ENCODE assay signal across 24 mouse cellular contexts in genomic region chr13:40969761-40970390, GRCm38 (mm10).
"Had no signal": no experiment of that assay in that cellular context is flagged by ENCODE, and none has a peak within 500 bp of the region (broad histone marks: within the 10 kb centered on the region; RNA-seq: fewer than 3 reads in every experiment).

No protein-coding gene starts in this region.

- H3K4me3 ChIP-seq: gastrocnemius, adult 2 months; heart, embryonic 10.5 days; heart, embryonic 12.5 days; hindbrain, embryonic 10.5 days; hindbrain, embryonic 12.5 days; intestine, embryonic 15.5 days; kidney, embryonic 15.5 days; limb, embryonic 10.5 days; limb, embryonic 12.5 days; liver, embryonic 13.5 days; liver, embryonic 15.5 days had no signal

- H3K36me3 ChIP-seq: heart, embryonic 10.5 days; heart, embryonic 12.5 days; hindbrain, embryonic 10.5 days; hindbrain, embryonic 12.5 days; intestine, embryonic 15.5 days; kidney, embryonic 15.5 days; limb, embryonic 10.5 days; limb, embryonic 12.5 days; liver, embryonic 13.5 days; liver, embryonic 15.5 days had no signal

- H3K4me1 ChIP-seq: heart, embryonic 10.5 days; heart, embryonic 12.5 days; hindbrain, embryonic 10.5 days; hindbrain, embryonic 12.5 days; intestine, embryonic 15.5 days; kidney, embryonic 15.5 days; limb, embryonic 10.5 days; limb, embryonic 12.5 days; liver, embryonic 13.5 days had no signal

- DNase-seq: gastrocnemius, adult 2 months; gastrocnemius, postnatal 10 days; gastrocnemius, postnatal 25 days; heart, adult 18-20 months; heart, postnatal 10 days; heart, postnatal 4 days; kidney, adult 11 months; kidney, postnatal 10 days; kidney, postnatal 25 days; layer of hippocampus, adult 9-11 months; layer of hippocampus, postnatal 36 days; liver; liver, embryonic 13.5 days; liver, postnatal 0 days had no signal

- H3K27me3 ChIP-seq: heart, embryonic 12.5 days; hindbrain, embryonic 12.5 days; intestine, embryonic 15.5 days; kidney, embryonic 15.5 days; limb, embryonic 12.5 days; liver, embryonic 13.5 days; liver, embryonic 15.5 days had no signal

- H3K9ac ChIP-seq: heart, embryonic 12.5 days; hindbrain, embryonic 12.5 days; hindbrain, embryonic 14.5 days; intestine, embryonic 15.5 days; kidney, embryonic 15.5 days; limb, embryonic 12.5 days; liver, embryonic 13.5 days; liver, embryonic 15.5 days; liver, postnatal 0 days had no signal

- H3K27ac ChIP-seq: gastrocnemius, adult 2 months; heart, embryonic 10.5 days; hindbrain, embryonic 10.5 days; hindbrain, embryonic 12.5 days; hindbrain, embryonic 14.5 days; intestine, embryonic 15.5 days; kidney, embryonic 15.5 days; limb, embryonic 10.5 days; limb, embryonic 12.5 days; liver, embryonic 13.5 days; liver, embryonic 15.5 days had no signal

- H3K9me3 ChIP-seq: heart, embryonic 10.5 days; heart, embryonic 12.5 days; hindbrain, embryonic 10.5 days; hindbrain, embryonic 12.5 days; intestine, embryonic 15.5 days; kidney, embryonic 15.5 days; limb, embryonic 10.5 days; limb, embryonic 12.5 days; liver, embryonic 13.5 days; liver, embryonic 15.5 days had no signal
